Mouse (Mus musculus) ovary, postnatal 36 days (tissue): ENCODE measurements around the gene Ttyh1.

Experiments
- DNase-seq: peaks from one replicate; pipeline ENCODE4 v3.0.0; 2022; ENCODE audit warnings: low spot score, mixed read lengths

The Ttyh1 gene

DNA sequence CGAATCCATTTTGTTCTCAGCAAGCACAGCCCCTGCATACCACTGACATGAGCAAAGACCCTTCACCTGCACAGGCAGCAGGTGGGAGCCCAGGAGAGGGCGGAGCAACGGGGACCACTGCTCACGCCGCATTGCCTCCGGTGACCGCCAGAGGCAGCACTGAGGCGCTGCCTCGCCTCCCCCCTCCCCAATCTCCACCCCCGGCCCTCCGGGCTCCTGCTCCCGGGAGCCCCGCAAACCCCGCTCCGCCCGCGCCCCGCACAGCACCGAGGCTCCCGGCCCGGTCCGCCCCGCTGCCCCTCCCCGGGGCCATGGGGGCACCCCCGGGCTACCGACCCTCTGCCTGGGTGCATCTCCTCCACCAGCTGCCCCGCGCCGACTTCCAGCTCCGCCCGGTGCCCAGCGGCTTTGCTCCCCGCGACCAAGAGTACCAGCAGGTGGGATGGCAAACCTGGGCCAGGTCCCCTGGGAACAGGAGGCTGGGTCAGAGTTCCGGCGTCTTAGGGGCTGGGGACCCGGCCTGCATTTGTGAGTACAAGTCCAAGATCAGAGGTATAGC, at the start of gene Ttyh1:
Gene Ttyh1, plus strand, starts transcription at position 65 of the 559 bp plus-strand sequence.
- DNase-seq: no peak

DNA sequence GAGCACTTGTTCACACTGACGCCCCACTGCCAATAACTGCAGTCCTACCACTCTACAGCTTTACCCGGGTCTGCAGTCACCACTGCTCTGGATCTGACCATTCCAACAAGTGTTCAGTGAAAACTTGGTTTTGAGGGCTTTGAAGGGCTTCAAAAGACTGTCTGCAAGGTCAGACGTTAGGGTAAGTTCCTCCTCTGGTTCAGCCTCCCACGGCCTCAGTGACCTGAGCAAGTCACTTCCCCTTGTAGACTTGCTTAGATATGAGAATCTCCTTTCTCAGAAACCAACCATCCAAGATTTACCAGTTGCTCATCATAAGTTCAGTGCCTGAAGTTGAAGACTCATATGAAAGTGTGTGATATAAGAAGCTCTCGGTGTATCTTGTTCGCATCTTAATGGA, 48.1 kb upstream of the Ttyh1 start:
- DNase-seq: no peak

DNA sequence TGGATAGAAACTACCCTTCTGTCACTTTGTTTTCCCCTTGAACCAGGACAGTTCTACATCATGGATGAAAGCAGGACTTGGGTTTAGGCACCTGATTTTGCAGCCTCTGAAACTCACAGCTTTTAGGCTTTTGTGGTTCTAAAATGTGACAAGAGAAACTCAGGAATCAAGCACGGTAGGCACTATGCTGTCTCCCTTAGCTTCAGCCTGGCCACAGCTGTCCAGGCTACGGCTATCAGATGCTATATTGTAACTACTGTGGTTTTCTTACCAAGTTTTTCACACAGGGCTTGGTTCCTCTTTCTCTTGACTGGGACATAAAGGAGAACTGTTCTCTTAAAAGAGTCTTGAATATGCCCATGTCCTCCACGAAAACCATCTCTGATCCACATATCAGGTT, 46.1 kb upstream of the Ttyh1 start:
- DNase-seq: no peak

DNA sequence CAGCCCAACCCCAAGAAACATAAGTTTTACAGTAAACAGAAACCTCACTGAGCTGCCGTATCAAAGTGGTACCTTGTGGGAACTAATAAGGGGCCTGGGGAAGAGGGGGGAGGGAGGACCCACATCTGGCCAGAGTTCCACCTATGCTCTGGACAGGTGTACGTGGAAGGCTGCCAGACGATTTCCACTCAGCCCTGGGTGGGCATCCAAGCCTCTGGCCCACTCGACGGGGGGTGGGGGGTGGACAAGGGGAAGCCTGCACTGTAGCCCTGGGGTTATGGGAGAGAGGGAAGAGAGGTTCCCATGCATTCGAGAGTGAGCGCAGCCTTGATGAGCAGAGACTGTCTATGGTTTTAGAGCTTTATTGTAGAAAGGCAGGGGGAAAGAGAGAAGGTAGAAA, 39.7 kb upstream of the Ttyh1 start:
- DNase-seq: no peak

DNA sequence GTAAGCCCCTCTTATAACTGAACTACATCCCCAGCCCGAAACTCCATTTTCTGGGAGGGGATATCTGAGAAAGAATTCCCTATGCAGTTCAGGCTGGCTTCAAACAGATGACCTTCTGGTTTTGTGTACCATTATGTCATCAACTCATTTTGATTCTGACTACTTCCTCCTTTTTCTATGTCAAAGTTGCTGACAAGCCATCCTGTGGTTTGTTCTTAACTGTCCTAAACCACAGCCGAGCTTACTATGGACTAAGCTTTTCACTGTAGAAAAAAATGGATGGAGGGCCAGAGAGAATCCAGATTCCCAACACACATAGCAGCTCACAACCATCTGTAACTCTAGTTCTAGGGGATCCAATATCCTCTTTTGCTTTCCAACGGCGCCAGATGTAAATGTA, 38.7 kb upstream of the Ttyh1 start:
- DNase-seq: no peak

DNA sequence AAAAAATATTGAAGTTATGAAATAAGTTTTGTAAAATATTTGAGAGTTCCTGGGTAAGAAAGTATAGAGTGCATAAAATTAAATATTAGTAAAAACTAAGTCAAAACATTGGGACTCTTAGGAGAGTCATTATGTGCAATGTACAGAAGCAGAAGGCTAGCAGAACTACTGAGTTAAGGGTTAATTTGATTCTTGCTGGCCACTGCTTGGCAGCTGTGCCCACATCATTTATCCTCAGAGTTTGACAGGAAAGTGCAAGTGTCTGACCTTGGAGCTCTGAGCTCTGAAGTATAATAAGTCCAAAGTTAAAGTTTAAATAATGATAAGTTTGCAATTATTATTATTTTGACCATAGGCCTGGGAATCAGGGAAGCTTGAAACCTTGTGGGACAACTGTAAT, 37.5 kb upstream of the Ttyh1 start:
- no peak for DNase-seq

DNA sequence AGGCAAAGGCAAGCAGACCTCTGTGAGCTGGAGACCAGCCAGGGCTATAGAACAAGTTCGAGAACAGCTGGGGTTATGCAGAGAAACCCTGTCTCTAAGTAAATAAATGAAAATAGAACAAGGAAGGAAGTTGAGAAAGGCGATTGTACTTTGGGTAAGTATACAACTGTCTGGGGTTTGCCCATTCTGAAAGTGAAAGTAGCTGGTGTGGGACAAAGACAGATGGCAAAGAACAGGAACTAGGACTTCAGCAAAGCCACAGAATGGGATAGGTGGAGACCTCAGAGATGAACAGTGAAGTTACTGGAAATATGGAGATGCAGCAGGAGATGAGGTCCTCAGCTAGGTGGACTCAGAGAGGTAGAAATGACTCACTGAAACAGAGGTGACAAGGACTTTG, 36.4 kb upstream of the Ttyh1 start:
- no peak for DNase-seq

DNA sequence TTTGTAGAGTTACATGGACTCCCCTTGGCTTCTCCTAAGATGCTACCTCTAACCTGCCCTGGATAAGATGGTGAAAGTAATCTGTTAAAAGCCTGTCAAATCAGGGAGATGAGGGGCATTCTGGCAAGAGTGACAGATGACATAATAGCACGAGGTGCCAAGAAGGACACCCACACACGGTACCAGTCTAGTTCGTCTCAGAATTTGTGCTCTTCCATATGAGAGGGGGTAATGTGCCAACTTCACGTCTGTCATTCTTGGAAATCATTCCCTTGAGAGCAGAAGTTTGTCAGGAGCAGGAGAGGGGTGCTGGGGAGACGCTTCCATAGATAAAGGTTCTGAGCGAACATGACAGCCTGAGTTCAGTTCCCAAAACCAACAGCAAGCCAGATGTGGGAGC, 35.0 kb upstream of the Ttyh1 start:
- DNase-seq: no peak

DNA sequence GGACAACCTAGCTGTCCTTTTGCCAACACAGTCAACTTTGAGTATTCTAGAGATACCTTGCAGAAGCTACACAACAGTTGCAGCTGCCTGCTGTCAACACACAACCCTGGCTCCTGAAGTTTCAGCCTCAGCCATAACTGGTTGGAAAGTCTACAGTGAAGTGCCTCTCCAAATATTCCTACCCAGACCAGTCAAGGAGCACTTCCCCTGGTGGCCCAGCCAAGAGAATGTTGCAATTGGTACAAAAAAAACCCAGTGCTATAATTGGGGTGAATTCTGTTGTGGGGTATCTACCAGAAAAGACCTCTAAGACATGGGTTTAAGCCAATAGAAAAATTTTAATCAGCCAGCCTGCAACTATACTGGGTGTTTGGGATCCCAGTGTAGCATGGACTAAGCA, 33.6 kb upstream of the Ttyh1 start:
- no peak for DNase-seq

DNA sequence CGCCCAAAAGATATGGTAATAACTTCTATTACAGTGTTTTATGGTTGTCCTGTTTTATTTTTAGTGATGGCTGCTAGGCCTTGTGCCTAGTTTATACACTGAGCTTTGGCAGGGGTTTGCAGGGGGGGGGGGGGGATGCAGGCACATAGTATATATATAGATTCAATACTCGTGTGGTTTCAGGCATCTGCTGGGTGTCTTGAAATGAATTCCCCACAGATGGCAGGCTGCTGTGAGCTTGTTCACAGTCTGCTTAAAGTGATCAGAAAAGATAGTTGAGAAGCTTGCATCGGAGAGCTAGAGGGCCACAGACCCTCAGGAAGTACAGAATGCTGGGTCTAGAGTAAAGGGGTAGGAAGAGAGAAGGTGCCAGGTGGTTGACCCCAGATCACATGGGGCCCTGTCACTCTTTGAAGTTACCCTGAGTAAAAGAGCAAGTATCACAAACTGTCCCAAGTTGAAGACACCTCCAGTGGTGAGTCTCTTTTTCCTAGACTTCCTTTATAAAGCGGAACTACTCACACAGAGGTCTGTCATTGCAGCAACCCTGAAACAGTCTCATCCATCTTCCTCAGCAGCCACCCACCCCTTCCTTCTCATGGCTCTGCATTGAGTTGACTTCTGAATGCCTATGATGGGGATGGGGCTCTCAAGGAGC, 31.8 kb upstream of the Ttyh1 start:
- no peak for DNase-seq

DNA sequence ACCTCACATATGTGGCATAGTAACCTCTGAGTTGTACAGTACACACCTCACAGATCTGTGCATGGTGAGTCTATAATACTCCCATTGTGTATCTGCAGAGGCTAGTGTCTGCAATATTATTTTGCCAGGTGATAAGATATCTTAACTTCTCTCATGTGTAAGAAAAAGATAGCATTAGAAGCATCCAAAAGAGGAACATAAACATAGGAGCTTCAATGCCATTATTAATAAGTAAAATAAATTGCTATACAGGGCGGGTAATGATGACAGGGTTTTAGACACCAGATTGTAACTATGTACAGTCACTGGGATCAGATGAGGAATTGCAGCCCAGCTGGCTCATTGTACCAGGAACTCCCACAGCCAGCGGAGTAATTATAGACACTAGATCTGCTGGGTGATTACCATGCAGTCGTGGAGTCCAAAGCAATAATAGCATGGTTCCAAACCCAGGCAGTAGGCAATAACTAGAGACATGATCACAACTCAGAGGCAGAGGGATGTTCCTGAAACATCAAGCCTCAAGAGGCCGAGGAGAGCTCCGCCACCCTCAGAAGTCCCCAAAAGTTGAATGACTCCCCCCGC, 31.2 kb upstream of the Ttyh1 start:
- DNase-seq: no peak

DNA sequence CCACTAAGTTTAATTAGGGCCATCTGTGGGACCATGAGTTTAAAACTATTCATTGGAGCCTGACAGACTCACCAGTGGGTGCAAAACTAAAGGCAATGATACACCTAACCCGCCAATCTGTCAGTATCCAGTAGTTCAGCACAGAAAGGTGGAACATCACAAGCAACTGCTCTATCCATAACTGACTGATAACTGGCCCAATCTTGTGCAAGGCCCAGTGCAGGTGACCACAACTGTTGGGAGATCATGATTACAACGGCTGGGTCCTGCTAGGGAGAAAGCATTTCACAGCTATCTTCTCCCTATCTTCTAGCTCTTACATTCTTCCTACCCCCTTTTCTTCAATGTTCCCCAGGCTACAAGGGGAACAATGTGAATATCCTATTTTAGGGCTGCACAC, 30.5 kb upstream of the Ttyh1 start:
- no peak for DNase-seq

DNA sequence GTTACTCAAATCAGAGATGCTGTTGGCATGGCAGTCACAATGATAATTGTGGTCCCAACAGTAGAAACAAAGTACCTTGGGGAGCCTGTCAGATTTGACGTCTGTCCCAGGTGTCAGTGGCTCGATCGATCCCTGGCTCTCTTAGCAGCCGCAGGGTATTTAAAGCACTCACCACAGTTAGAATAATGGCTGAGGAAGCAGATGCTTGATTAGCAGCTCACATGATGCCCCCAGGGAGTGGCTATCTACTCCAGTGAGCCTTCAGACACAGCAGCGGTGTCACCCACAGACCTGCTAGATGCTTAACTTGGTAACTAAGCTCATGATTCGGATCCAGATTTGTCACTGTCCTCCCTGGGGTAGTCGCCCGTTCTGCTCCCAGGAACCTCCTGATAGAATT, 28.0 kb upstream of the Ttyh1 start:
- no peak for DNase-seq

DNA sequence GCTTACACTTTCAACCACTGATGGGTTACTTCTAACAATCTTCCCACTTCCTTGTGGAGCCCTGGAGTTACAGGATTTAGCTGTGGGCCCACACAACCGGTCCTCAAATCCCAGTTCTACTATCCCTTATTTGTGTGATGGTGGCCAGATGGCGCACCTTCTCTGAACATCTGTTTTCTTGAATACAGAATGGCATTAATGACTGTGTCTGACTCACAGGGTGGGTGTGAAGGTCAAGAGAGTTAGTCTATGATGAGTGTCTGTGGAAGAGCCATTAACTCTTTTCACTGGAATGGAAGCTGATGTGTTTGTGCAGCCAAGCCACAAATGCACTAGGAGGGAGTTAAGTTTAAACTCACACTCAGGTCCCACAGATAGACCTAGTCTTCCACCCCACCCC, 20.9 kb upstream of the Ttyh1 start:
- no peak for DNase-seq

DNA sequence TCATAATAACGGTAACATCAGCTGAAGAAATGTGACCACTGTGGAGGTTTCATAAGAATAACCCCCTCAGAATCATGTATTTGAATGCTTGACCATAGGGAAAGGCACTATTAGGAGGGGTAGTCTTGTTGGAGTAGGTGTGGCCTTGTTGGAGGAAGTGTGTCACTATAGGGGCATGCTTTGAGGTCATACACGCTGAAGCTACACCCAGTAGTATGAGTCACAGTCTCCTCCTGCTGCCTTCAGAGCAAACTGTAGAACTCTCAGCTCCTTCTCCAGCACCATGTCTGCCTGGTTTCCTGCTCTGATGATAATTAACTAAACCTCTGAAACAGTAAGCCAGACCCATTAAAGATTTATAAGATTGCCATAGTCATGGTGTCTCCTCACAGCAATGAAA, 20.4 kb upstream of the Ttyh1 start:
- no peak for DNase-seq

DNA sequence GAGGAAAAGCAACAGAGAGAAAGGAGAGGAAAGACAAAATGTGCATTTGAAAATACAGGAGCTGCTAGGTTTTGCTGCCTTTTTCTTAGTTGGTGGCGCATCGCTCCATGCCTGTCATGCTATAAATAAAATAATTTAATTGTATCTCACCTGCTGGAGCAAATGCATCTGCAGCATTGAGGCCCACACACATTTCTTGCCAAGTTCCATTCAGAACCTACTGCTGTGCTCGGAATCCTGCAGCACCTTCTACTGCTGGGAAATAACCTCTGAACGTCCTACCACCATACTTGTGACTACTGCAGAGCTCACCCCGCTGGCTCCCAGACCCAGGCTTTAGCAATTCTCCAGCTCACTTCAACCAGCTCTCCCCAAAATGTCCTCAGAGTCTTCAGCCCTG, 18.1 kb upstream of the Ttyh1 start:
- no peak for DNase-seq

DNA sequence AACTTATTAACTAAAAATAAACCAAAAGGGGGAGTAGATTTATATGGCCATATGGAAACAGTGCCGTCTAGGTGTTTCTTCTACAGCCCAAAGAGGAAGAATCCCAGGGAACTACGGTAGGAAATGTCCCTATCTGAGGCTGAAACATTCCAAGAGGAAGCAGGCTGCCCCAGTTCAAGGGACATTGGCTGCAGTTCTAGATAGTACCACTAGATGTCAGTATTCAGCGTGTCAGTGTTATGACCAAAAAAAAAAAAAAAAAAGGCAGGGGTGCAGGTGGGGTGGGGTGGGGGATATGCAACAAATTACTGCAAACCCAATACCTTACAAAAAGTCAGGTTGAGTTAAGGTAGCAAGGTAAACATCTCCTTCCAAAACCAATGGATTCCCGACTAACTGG, 15.8 kb upstream of the Ttyh1 start:
- no peak for DNase-seq

DNA sequence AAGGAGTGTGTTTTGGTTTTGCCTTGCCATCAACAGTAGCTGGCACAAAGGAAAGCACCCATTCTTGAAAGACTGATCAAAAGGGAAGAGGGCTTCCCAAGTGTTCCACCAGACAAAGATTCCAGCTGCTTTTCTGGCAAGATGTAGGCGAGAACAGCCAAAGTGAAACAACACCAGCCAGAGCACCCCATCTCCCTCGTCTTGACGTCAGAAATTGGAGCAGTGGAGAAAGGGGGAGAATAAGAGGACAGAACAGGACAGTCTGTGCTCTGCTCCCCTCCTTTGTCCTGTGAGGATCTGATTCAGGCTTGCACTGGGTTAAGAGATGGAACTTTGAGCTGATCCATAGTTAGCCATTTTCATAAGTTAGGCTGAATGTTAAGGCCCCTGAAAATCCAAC, 7.4 kb upstream of the Ttyh1 start:
- no peak for DNase-seq

DNA sequence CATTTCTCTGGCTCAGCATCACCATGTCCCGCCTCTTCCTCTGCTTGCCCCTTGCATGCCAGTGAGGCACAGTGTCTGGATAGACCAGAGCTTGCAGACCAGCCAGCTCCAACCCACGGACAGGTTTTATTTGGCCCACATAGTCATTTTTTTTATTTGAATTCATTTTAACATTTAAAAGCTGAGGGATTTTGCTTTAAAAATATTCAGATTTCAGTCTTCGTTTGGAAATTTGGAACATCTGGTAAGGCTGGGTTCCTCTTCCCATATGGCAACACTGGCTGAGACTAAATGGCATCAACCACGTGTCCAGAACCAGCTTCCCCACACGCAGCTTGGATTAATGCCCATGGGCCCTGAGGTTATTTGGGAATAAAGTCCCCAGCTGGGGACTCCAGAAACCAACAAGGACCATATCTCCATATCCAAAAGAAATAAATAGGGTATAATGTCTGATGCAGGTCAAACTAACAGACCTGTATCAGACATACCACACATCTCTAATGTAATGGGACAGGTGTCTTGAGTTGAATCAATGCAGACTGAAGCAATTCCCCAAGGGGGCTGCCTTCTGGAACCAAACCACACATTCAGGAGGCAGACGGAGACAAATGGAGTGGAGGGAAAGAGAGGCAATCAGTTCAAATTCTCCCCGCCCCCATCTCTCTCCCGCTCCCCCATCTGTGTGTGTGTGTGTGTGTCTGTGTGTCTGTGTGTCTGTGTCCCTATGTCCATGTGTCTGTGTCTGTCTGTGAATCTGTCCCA, 2.0 kb upstream of the Ttyh1 start:
- no peak for DNase-seq

DNA sequence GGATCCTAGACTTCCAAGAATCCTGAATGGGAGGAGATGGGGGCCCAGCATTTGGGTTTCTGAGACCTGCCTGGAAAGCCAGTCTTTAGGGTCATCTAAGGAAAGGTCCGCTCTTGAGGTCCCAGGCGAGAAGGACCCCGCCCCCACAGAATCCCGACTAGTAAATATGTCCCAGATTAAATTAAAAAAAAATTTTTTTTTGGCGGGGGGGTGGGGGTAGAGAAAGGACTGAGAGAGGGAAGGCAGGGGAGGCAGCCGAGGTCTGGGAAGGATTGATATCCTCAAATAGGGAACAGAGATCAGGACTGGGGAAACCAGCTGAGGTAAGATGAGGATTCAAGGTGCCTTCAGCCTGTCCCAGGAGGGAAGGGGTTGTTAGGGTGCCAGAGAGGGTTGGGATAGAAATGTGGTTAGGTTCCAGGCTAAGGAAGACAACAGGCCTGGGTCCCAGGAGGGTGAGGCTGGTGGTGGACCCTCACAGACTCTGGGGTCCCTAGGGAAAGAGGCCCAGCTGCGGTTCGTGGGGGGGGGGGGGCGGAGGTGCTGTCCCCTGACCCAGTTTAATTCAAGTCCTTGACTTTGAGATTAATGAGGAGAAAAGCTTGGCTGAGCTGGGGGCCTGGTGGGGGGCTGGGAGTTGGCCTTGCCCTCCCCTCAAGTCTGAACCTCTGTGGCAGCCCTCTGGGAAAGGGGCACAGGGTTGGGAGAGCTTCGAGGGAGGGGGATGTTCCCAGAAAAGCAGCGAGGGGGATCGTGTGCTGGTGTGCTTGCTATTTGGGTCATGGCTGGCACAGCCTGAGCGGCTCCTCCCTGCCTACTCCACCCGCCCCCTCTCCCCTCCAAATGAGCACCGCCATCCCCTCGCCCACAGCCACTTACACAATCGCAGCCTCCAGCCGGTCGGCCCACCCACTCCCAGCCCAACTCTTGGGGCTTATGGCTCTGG, 1.0 kb downstream of the Ttyh1 start:
- no peak for DNase-seq

DNA sequence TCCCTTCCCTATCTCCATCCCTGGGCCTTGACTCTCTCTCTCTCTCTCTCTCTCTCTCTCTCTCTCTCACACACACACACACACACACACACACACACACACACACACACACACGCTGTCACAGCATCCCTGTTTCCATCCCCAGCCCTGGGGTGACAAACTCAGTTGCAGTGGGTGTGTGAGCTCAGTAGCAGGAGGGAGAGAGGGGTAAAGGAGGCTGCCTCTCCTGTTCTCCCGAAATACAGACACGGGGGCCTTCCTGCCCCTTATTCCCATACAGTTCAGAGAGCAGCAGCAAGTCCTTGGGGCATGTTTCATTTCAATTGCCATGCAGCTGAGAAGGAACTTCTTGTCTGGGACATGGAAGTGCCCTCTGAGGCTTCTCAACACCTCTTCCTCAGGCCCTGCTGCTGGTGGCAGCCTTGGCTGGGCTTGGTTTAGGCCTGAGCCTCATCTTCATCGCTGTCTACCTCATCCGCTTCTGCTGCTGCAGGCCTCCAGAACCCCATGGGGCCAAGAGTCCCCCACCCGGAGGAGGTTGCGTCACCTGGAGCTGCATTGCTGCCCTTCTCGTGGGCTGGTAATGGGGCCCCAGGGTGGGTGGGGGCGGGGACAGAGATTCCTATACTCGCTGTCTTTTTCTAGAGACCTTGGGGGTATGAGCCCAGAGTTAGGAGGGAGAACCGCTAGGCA, 3.0 kb downstream of the Ttyh1 start:
- no peak for DNase-seq

DNA sequence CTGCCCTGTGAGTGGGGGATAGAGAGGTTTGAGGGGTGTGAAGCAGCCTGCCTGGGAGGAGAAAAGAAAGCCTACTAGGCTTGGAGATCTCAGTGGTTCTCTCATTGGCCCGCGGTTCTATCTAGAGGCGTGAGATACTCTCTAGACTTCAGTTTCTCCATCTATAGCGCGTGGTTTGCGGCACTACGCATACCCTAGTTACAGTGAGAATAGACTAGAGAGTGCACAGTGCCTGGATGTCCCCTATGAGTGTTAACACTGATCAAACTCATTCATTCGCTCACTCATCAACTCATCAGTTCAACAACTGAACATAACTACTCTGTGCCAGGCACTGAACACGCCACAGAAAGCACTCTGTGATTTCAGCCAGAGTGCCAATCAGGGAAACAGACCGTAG, 3.6 kb downstream of the Ttyh1 start:
- no peak for DNase-seq
